ENCODE assay signal across 7 mouse cellular contexts in the genomic region with DNA sequence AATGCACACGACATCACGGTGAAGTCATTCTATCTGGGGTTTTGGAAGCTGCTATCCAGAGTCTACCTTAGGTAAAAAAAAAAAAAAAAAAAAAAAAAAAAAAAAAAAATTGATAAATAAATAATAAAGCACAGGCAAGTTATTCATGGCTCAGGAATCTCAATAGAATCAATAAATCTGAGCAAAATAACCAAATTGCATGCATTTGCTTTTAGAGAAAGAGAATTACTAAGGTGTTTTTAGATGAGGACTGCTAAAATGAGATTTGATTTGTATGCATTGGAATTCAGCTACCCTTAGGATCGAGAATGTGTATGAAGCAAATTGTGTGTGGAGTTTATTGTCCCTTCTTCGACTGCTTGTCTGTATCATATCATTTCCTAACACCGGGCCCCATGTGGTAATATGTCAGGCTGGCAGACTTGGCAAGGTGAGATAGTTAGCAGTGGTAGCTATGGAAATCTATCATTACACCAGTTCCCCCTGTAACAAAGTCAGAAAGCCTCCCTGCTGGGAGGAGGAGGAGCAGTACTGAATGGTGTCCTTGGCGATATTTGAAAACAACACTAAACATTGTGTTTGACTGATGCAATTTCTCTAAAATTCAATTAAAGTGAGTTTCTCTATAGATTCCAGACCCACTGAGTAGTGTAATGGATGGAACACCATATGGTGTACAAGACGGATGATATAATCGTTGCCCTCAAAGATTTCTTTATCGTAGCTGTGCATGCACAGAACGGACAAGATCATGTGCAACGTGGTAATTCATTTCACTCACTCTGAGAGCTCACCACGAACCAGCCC. TPM values are rescaled to one million over a fixed set of nuclear protein-coding genes. Genes with fewer than 3 reads are reported as not detected.
DNase-seq lines count a peak whose midpoint lies in the region; ATAC-seq and TF ChIP-seq lines count a peak whose summit lies in the region.

No protein-coding gene starts in this region.

- H3K4me1 ChIP-seq in lung, embryonic 16.5 days (replicated peaks; ENCODE audit: control insufficient read depth, insufficient read depth, low read length) = 0 out of 2 replicates have a peak, but pooled peaks cover 9% of the 10 kb centered on the region
- H3K4me1 ChIP-seq in forebrain, embryonic 12.5 days = peaks cover 7% of the 10 kb centered on the region
- peaks cover 6% of the 10 kb centered on the region for H3K4me1 ChIP-seq in limb, embryonic 13.5 days
- peaks cover 5% of the 10 kb centered on the region; the same call in 1 of the 2 replicates for H3K4me1 ChIP-seq in stomach, embryonic 14.5 days (ENCODE audit: control insufficient read depth, insufficient read depth, low read length)

- no peaks in the 10 kb centered on the region for H3K27me3 ChIP-seq in lung, embryonic 16.5 days (ENCODE audit: control insufficient read depth, insufficient read depth, low read depth, low read length)
- no peaks in the 10 kb centered on the region for H3K27me3 ChIP-seq in forebrain, embryonic 12.5 days
- no peaks in the 10 kb centered on the region for H3K27me3 ChIP-seq in limb, embryonic 13.5 days
- H3K27me3 ChIP-seq in stomach, embryonic 14.5 days (ENCODE audit: control insufficient read depth, insufficient read depth, low read length) = no peaks in the 10 kb centered on the region

- TF ChIP-seq CTCF in left cerebral cortex, adult 2 months (IDR thresholded peaks at IDR 0.05) = no peak

- ATAC-seq in lung, embryonic 16.5 days (ENCODE audit: low read depth) = no peak
- ATAC-seq in forebrain, embryonic 12.5 days (ENCODE audit: low FRiP score) = no peak
- no peak for ATAC-seq in limb, embryonic 13.5 days (ENCODE audit: low FRiP score, low read depth)
- no peak for ATAC-seq in stomach, embryonic 14.5 days (ENCODE audit: insufficient number of reproducible peaks, insufficient read depth, low FRiP score, low read depth)

- intact Hi-C loops in left cerebral cortex, adult 2 months (cut with DNase I) = loop anchor here (1.0 kb wide), 1 partner anchor 7 kb away; the partner anchor contains the start of genes Acyp1 and Zc2hc1c

- no peak for DNase-seq in lung, postnatal 14 days
- DNase-seq in left cerebral cortex, adult 2 months (ENCODE audit: extremely low spot score in 1 of 2, low spot score in 2 of 2) = no peak
- DNase-seq in adrenal gland, adult 8-10 months = no peak

- 62% methylated on average over 12 of the region's 12 CpGs for WGBS in lung, embryonic 16.5 days
- 56% methylated on average over 12 of the region's 12 CpGs for WGBS in forebrain, embryonic 12.5 days
- 72% methylated on average over 12 of the region's 12 CpGs for WGBS in limb, embryonic 13.5 days
- 61% methylated on average over 12 of the region's 12 CpGs for WGBS in stomach, embryonic 14.5 days

- no peaks in the 10 kb centered on the region for H3K9me3 ChIP-seq in lung, embryonic 16.5 days (ENCODE audit: control insufficient read depth, low read length)
- no peaks in the 10 kb centered on the region for H3K9me3 ChIP-seq in forebrain, embryonic 12.5 days
- H3K9me3 ChIP-seq in limb, embryonic 13.5 days = no peaks in the 10 kb centered on the region
- no peaks in the 10 kb centered on the region for H3K9me3 ChIP-seq in stomach, embryonic 14.5 days (ENCODE audit: control insufficient read depth, low read depth, low read length)

- H3K9ac ChIP-seq in lung, embryonic 16.5 days (ENCODE audit: low read length) = no peak overlapping the region
- no peak overlapping the region for H3K9ac ChIP-seq in forebrain, embryonic 12.5 days
- H3K9ac ChIP-seq in limb, embryonic 13.5 days = no peak overlapping the region
- no peak overlapping the region for H3K9ac ChIP-seq in stomach, embryonic 14.5 days (replicated peaks; ENCODE audit: low read depth, low read length)

- no peak overlapping the region for H3K27ac ChIP-seq in lung, embryonic 16.5 days (ENCODE audit: low read length)
- 0 out of 2 replicates have a peak overlapping the region, but pooled peaks have one; percentile 31 for H3K27ac ChIP-seq in forebrain, embryonic 12.5 days
- no peak overlapping the region for H3K27ac ChIP-seq in limb, embryonic 13.5 days
- H3K27ac ChIP-seq in stomach, embryonic 14.5 days (ENCODE audit: low read length) = no peak overlapping the region
- H3K27ac ChIP-seq in left cerebral cortex, adult 2 months = no peak overlapping the region

- no peaks in the 10 kb centered on the region for H3K36me3 ChIP-seq in lung, embryonic 16.5 days (ENCODE audit: control insufficient read depth, insufficient read depth, low read length)
- no peaks in the 10 kb centered on the region for H3K36me3 ChIP-seq in forebrain, embryonic 12.5 days (replicated peaks)
- H3K36me3 ChIP-seq in limb, embryonic 13.5 days = 0 out of 2 replicates have a peak, but pooled peaks cover 2% of the 10 kb centered on the region
- no peaks in the 10 kb centered on the region for H3K36me3 ChIP-seq in stomach, embryonic 14.5 days (ENCODE audit: control insufficient read depth, insufficient read depth, low read length)

- H3K4me3 ChIP-seq in lung, embryonic 16.5 days (ENCODE audit: low read length) = peak overlapping the region; percentile 89
- H3K4me3 ChIP-seq in forebrain, embryonic 12.5 days (replicated peaks) = 0 out of 2 replicates have a peak overlapping the region, but pooled peaks have one; percentile 78
- H3K4me3 ChIP-seq in limb, embryonic 13.5 days = peak overlapping the region; percentile 77
- H3K4me3 ChIP-seq in stomach, embryonic 14.5 days (ENCODE audit: low read depth, low read length) = peak overlapping the region; percentile 74; the same call in 1 of the 2 replicates
- no peak overlapping the region for H3K4me3 ChIP-seq in left cerebral cortex, adult 2 months

- H3K4me2 ChIP-seq in lung, embryonic 16.5 days (ENCODE audit: low read depth, low read length) = peak overlapping the region; percentile 74
- peak overlapping the region; percentile 93 for H3K4me2 ChIP-seq in forebrain, embryonic 12.5 days
- peak overlapping the region; percentile 88 for H3K4me2 ChIP-seq in limb, embryonic 13.5 days (replicated peaks)
- peak overlapping the region; percentile 72 for H3K4me2 ChIP-seq in stomach, embryonic 14.5 days (replicated peaks; ENCODE audit: low read depth, low read length)

RNA-seq across cellular contexts. Expression of gene Acyp1, which starts 7.2 kb away (rescaled TPM):
- 67.5 and 70.2 TPM in 2 replicates for polyA plus RNA-seq in lung, embryonic 16.5 days (2015; fragmentation: Nextera tagmentation; extraction: Ambion mirVana)
- polyA plus RNA-seq in forebrain, embryonic 12.5 days (2016; fragmentation: Nextera tagmentation; extraction: Ambion mirVana) = 62.1 and 62.2 TPM in 2 replicates
- 44.8 and 48.4 TPM in 2 replicates for polyA plus RNA-seq in limb, embryonic 13.5 days (2015; fragmentation: Nextera tagmentation; extraction: Ambion mirVana)
- polyA plus RNA-seq in stomach, embryonic 14.5 days (2014; fragmentation: Nextera tagmentation; extraction: Ambion mirVana) = 45.2 and 56.8 TPM in 2 replicates
- total RNA-seq in left cerebral cortex, adult 2 months (2021) = 10 to 100 TPM; 32.9 to 37.4 TPM
- 10 to 100 TPM; 29.3 to 36.6 (median 32.8) TPM for total RNA-seq in adrenal gland, adult 8-10 months (2022)

RNA-seq across cellular contexts. Expression of gene Zc2hc1c, which starts 7.3 kb away (rescaled TPM):
- 2.5 and 2.9 TPM in 2 replicates for polyA plus RNA-seq in lung, embryonic 16.5 days (2015; fragmentation: Nextera tagmentation; extraction: Ambion mirVana)
- 1.1 and 1.6 TPM in 2 replicates for polyA plus RNA-seq in forebrain, embryonic 12.5 days (2016; fragmentation: Nextera tagmentation; extraction: Ambion mirVana)
- polyA plus RNA-seq in limb, embryonic 13.5 days (2015; fragmentation: Nextera tagmentation; extraction: Ambion mirVana) = 1.0 and 1.2 TPM in 2 replicates
- 2.0 and 2.8 TPM in 2 replicates for polyA plus RNA-seq in stomach, embryonic 14.5 days (2014; fragmentation: Nextera tagmentation; extraction: Ambion mirVana)
- 1 to 10 TPM; 2.0 to 2.8 TPM for total RNA-seq in left cerebral cortex, adult 2 months (2021)
- total RNA-seq in adrenal gland, adult 8-10 months (2022) = 1 to 10 TPM; 2.5 to 4.3 (median 3.4) TPM

RNA-seq across cellular contexts. Expression of gene Mlh3, which starts 10.6 kb away (rescaled TPM):
- polyA plus RNA-seq in lung, embryonic 16.5 days (2015; fragmentation: Nextera tagmentation; extraction: Ambion mirVana) = 8.5 and 9.0 TPM in 2 replicates
- polyA plus RNA-seq in forebrain, embryonic 12.5 days (2016; fragmentation: Nextera tagmentation; extraction: Ambion mirVana) = 11.0 and 11.2 TPM in 2 replicates
- 10.0 and 10.8 TPM in 2 replicates for polyA plus RNA-seq in limb, embryonic 13.5 days (2015; fragmentation: Nextera tagmentation; extraction: Ambion mirVana)
- polyA plus RNA-seq in stomach, embryonic 14.5 days (2014; fragmentation: Nextera tagmentation; extraction: Ambion mirVana) = 9.0 and 9.8 TPM in 2 replicates
- 10 to 100 TPM; 16.6 to 17.4 TPM for total RNA-seq in left cerebral cortex, adult 2 months (2021)
- total RNA-seq in adrenal gland, adult 8-10 months (2022) = 10 to 100 TPM; 12.1 to 23.4 (median 18.7) TPM

RNA-seq across cellular contexts. Expression of gene Nek9, which starts 58.1 kb away (rescaled TPM):
- polyA plus RNA-seq in lung, embryonic 16.5 days (2015; fragmentation: Nextera tagmentation; extraction: Ambion mirVana) = 20.7 and 20.9 TPM in 2 replicates
- 23.7 and 24.5 TPM in 2 replicates for polyA plus RNA-seq in forebrain, embryonic 12.5 days (2016; fragmentation: Nextera tagmentation; extraction: Ambion mirVana)
- 25.4 and 29.1 TPM in 2 replicates for polyA plus RNA-seq in limb, embryonic 13.5 days (2015; fragmentation: Nextera tagmentation; extraction: Ambion mirVana)
- 20.3 and 20.4 TPM in 2 replicates for polyA plus RNA-seq in stomach, embryonic 14.5 days (2014; fragmentation: Nextera tagmentation; extraction: Ambion mirVana)
- total RNA-seq in left cerebral cortex, adult 2 months (2021) = 10 to 100 TPM; 32.9 to 34.8 TPM
- total RNA-seq in adrenal gland, adult 8-10 months (2022) = 100 to 1,000 TPM in 3 of 4 experiments, 10 to 100 TPM in 1; 96.5 to 138 (median 126) TPM
